Mouse (Mus musculus) spleen, adult 2 months (tissue): ENCODE results near the gene Rnf216. TPM values are rescaled to one million over a fixed set of nuclear protein-coding genes. Genes with fewer than 3 reads are reported as not detected.

ENCODE experiments used
- DNase-seq, 2 experiments: peaks; one replicate each; pipeline versions ENCODE4 v3.0.0 to v3.0.0-alpha.2; 2012 to 2021; ENCODE audit warnings: low spot score in 2 of 2, low read depth in 1 of 2
- H3K27ac ChIP-seq: fragments of 200-500 bp; 2 replicates; pipeline ENCODE4 v1.5.1; 2012; ENCODE audit warnings: low read length, inconsistent platforms; ENCODE audit not compliant: insufficient read depth
- H3K27me3 ChIP-seq: fragments of 200-500 bp; 2 replicates; pipeline ENCODE4 v1.6.1; 2012; ENCODE audit warnings: mild to moderate bottlenecking, moderate library complexity, low read length, inconsistent platforms; ENCODE audit not compliant: control insufficient read depth, insufficient read depth
- H3K36me3 ChIP-seq: fragments of 200-500 bp; 2 replicates; pipeline ENCODE4 v1.6.1; 2012; ENCODE audit warnings: mild to moderate bottlenecking, low read length, inconsistent platforms; ENCODE audit not compliant: control insufficient read depth, insufficient read depth
- H3K4me1 ChIP-seq: fragments of 200-500 bp; 2 replicates; pipeline ENCODE4 v1.6.1; 2011; ENCODE audit warnings: inconsistent platforms; ENCODE audit not compliant: control insufficient read depth, insufficient read depth, insufficient read length
- H3K4me3 ChIP-seq: fragments of 200-500 bp; 2 replicates; pipeline ENCODE4 v1.5.1; 2011; ENCODE audit warnings: mild to moderate bottlenecking, inconsistent platforms; ENCODE audit not compliant: insufficient read depth, insufficient read length; ENCODE audit errors: extremely low read depth
- CTCF ChIP-seq: fragments of 200-500 bp; IDR thresholded peaks from 2 replicates; pipeline ENCODE4 v1.5.1; 2011; ENCODE audit warnings: mild to moderate bottlenecking, inconsistent platforms; ENCODE audit not compliant: insufficient read depth, insufficient read length, insufficient replicate concordance; ENCODE audit errors: extremely low read depth
- POLR2A ChIP-seq: fragments of 200-500 bp; IDR thresholded peaks from 2 replicates; pipeline ENCODE4 v1.6.1; 2011; ENCODE audit warnings: low read depth, low read length, inconsistent platforms
- WGBS: fragments of 180-500 bp; shearing (Covaris S2); methylation state at CpG from one replicate; pipeline ENCODE4 v1.1.7; 2018; 5-methylcytosine and 5-hydroxymethylcytosine counted together
- polyA plus RNA-seq: library from polyadenylated mRNA; depleted of rRNA; stranded (reverse); fragments of >200 nt; gene quantifications from 2 replicates; pipeline ENCODE4 v1.2.3, GENCODE M21; 2012

Gene Rnf216
- polyA plus RNA-seq, 1 experiment, result 25.9 TPM

- Histone ChIP-seq H3K4me1 (peaks cover 9% of the 10 kb centered on the region; the same call in 1 of the 2 replicates), H3K27ac (no peak overlapping the region), H3K27me3 (peaks cover 21% of the 10 kb centered on the region), H3K4me3 (no peak overlapping the region), H3K36me3 (no peaks in the 10 kb centered on the region)
- TF ChIP-seq CTCF (no peak), POLR2A (no peak)
- 89% methylated on average over 6 of the region's 6 CpGs for WGBS
- DNase-seq, result no peak
These were observed 148.1 kb downstream of the Rnf216 start for GRCm38 (mm10) chr5:142964650-142965049.

- DNase-seq, result no peak
- H3K36me3 ChIP-seq, result no peaks in the 10 kb centered on the region
- H3K27ac ChIP-seq, result no peak overlapping the region
- TF ChIP-seq POLR2A (no peak), CTCF (no peak)
- no peak overlapping the region for H3K4me3 ChIP-seq
- 40% methylated on average over 17 of the region's 17 CpGs for WGBS
- peaks cover 9% of the 10 kb centered on the region; the same call in 1 of the 2 replicates for H3K4me1 ChIP-seq
- peaks cover 21% of the 10 kb centered on the region for H3K27me3 ChIP-seq
These were observed 148.9 kb downstream of the Rnf216 start for GRCm38 (mm10) chr5:142963705-142964494.

- TF ChIP-seq CTCF, result no peak
- Histone ChIP-seq H3K36me3 (no peaks in the 10 kb centered on the region), H3K27ac (no peak overlapping the region), H3K4me1 (peaks cover 9% of the 10 kb centered on the region; the same call in 1 of the 2 replicates), H3K4me3 (no peak overlapping the region; the same call in 1 of the 2 replicates), H3K27me3 (peaks cover 21% of the 10 kb centered on the region)
- DNase-seq, result no peak
- WGBS, result 60% methylated on average over 13 of the region's 13 CpGs
These were observed 149.6 kb downstream of the Rnf216 start for GRCm38 (mm10) chr5:142963003-142963704.

GRCm38 (mm10) chr5:142962444-142962961 is 150.3 kb downstream of the Rnf216 start:
- TF ChIP-seq CTCF, result no peak
- no peak for TF ChIP-seq POLR2A
- Histone ChIP-seq H3K4me1 (peaks cover 9% of the 10 kb centered on the region; the same call in 1 of the 2 replicates), H3K36me3 (no peaks in the 10 kb centered on the region), H3K27me3 (peaks cover 21% of the 10 kb centered on the region), H3K27ac (no peak overlapping the region), H3K4me3 (peak overlapping the region; percentile 17; the same call in 1 of the 2 replicates)
- no peak for DNase-seq
- 57% methylated on average over 11 of the region's 11 CpGs for WGBS

- peaks cover 21% of the 10 kb centered on the region for H3K27me3 ChIP-seq
These were observed 150.8 kb downstream of the Rnf216 start for GRCm38 (mm10) chr5:142961881-142962443.

GRCm38 (mm10) chr5:142961398-142961880 is 151.4 kb downstream of the Rnf216 start:
- no peak for DNase-seq
- Histone ChIP-seq H3K36me3 (no peaks in the 10 kb centered on the region), H3K4me1 (peaks cover 9% of the 10 kb centered on the region; the same call in 1 of the 2 replicates), H3K27ac (no peak overlapping the region), H3K27me3 (peaks cover 21% of the 10 kb centered on the region), H3K4me3 (peak overlapping the region; percentile 56; the same call in 1 of the 2 replicates)
- no peak for TF ChIP-seq POLR2A
- no peak for TF ChIP-seq CTCF
- 7% methylated on average over 15 of the region's 15 CpGs for WGBS

More at GRCm38 (mm10) chr5:142961881-142962443, 150.8 kb downstream of the Rnf216 start:
- TF ChIP-seq POLR2A, result no peak
- TF ChIP-seq CTCF, result no peak
- no peak overlapping the region for H3K27ac ChIP-seq
- no peak for DNase-seq
- no peaks in the 10 kb centered on the region for H3K36me3 ChIP-seq
- H3K4me1 ChIP-seq, result peaks cover 9% of the 10 kb centered on the region; the same call in 1 of the 2 replicates
- H3K4me3 ChIP-seq, result peak overlapping the region; percentile 56; the same call in 1 of the 2 replicates
- 9% methylated on average over 41 of the region's 43 CpGs for WGBS
